Mouse (Mus musculus): ENCODE results near the gene Tecpr2. TPM values are rescaled to one million over a fixed set of nuclear protein-coding genes. Genes with fewer than 3 reads are reported as not detected.

The Tecpr2 gene
- polyA plus RNA-seq, 1 experiment = 4.2 TPM

DNA sequence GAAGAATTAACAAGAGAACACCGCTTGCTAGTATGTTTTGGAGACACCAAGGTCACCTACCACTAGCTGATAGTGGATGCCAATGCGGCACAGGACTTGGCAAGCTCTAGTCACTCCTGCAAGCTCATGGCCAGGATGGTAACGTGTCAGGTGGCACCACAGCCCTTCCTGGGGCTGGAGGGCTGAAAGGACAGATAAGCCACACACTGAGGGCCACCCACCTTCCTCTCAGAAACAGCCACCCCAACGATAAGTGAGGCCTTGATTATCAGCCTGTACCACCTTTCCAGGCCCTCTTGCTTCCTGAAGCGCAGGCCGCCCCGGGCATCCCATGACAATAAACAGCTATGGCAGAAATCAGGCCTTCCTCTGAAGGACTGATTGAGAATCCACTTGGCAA is 85.2 kb downstream of the Tecpr2 start:
- H3K4me2 ChIP-seq (ENCODE audit: low read depth) = no peak overlapping the region

DNA sequence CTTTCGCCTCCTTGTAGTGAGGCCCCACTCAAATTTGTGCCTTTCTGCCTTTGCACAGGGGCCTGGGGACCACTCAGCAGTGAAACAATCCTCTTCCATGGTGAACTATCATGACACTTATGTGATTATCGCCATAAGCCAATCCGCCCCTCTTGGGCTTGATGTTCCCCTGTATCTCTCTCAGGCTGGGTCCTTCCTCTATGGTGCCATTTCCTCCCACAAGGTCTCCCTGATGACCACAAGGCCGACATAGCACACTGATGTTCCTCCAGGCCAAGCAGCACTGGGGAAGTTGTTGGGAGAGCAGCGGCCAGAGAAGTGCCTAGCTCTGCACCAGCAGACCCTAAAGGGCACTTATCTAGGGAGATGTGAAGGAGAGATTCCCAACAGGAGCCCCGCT is 85.7 kb downstream of the Tecpr2 start:
- Histone ChIP-seq H3K79me2 (ENCODE audit: control insufficient read depth, insufficient read depth) (peaks cover 9% of the 10 kb centered on the region), H3K36me3 (ENCODE audit: control insufficient read depth, insufficient read depth) (peaks cover 5% of the 10 kb centered on the region), H3K27me3 (ENCODE audit: control insufficient read depth, insufficient read depth, insufficient read length) (no peaks in the 10 kb centered on the region), H3K4me2 (ENCODE audit: low read depth) (no peak overlapping the region), H3ac (ENCODE audit: control insufficient read depth, insufficient read length) (no peak overlapping the region), H3K4me3 (no peak overlapping the region)
- no peak for TF ChIP-seq MYOD1 (IDR thresholded peaks at IDR 0.05; ENCODE audit: control insufficient read depth in 1 of 3, insufficient read length in 2 of 3, low read depth in 2 of 3)
- no peak for TF ChIP-seq MAX (IDR thresholded peaks at IDR 0.05; ENCODE audit: low read depth)
- no peak for TF ChIP-seq USF1 (IDR thresholded peaks at IDR 0.05; ENCODE audit: low read depth)
- no peak for TF ChIP-seq POLR2AphosphoS2 (IDR thresholded peaks at IDR 0.05; ENCODE audit: insufficient read length, low read depth)
- TF ChIP-seq REST (IDR thresholded peaks at IDR 0.05; ENCODE audit: insufficient read depth, insufficient read length) = no peak
- TF ChIP-seq CEBPB (IDR thresholded peaks at IDR 0.05; ENCODE audit: insufficient read depth, poor library complexity, severe bottlenecking) = no peak
- no peak for TF ChIP-seq POLR2A (IDR thresholded peaks at IDR 0.05; ENCODE audit: insufficient read length, low read depth)
- no peak for TF ChIP-seq SRF (IDR thresholded peaks at IDR 0.05; ENCODE audit: control insufficient read depth, insufficient read length, low read depth)
- no peak for TF ChIP-seq TCF3 (IDR thresholded peaks at IDR 0.05; ENCODE audit: insufficient read length, low read depth)
- TF ChIP-seq TCF12 (IDR thresholded peaks at IDR 0.05; ENCODE audit: insufficient read depth, poor library complexity, severe bottlenecking) = no peak
- TF ChIP-seq E2F4 (IDR thresholded peaks at IDR 0.05; ENCODE audit: insufficient read depth) = no peak
- TF ChIP-seq MYOG (IDR thresholded peaks at IDR 0.05; ENCODE audit: control insufficient read depth in 1 of 3, insufficient read depth in 1 of 3, insufficient read length in 2 of 3, low read depth in 2 of 3) = no peak

More for the DNA sequence above, 85.2 kb downstream of the Tecpr2 start:
- Histone ChIP-seq H3ac (ENCODE audit: control insufficient read depth, insufficient read length) (no peak overlapping the region), H3K27me3 (ENCODE audit: control insufficient read depth, insufficient read depth, insufficient read length) (no peaks in the 10 kb centered on the region), H3K79me2 (ENCODE audit: control insufficient read depth, insufficient read depth) (peaks cover 9% of the 10 kb centered on the region), H3K36me3 (ENCODE audit: control insufficient read depth, insufficient read depth) (peaks cover 5% of the 10 kb centered on the region), H3K4me3 (no peak overlapping the region)
- TF ChIP-seq MAX (IDR thresholded peaks at IDR 0.05; ENCODE audit: low read depth) (no peak), MYOD1 (IDR thresholded peaks at IDR 0.05; ENCODE audit: control insufficient read depth in 1 of 3, insufficient read length in 2 of 3, low read depth in 2 of 3) (no peak), USF1 (IDR thresholded peaks at IDR 0.05; ENCODE audit: low read depth) (no peak), TCF12 (IDR thresholded peaks at IDR 0.05; ENCODE audit: insufficient read depth, poor library complexity, severe bottlenecking) (no peak), SRF (IDR thresholded peaks at IDR 0.05; ENCODE audit: control insufficient read depth, insufficient read length, low read depth) (no peak), E2F4 (IDR thresholded peaks at IDR 0.05; ENCODE audit: insufficient read depth) (no peak), POLR2A (IDR thresholded peaks at IDR 0.05; ENCODE audit: insufficient read length, low read depth) (no peak), MYOG (IDR thresholded peaks at IDR 0.05; ENCODE audit: control insufficient read depth in 1 of 3, insufficient read depth in 1 of 3, insufficient read length in 2 of 3, low read depth in 2 of 3) (no peak), TCF3 (IDR thresholded peaks at IDR 0.05; ENCODE audit: insufficient read length, low read depth) (no peak)

DNA sequence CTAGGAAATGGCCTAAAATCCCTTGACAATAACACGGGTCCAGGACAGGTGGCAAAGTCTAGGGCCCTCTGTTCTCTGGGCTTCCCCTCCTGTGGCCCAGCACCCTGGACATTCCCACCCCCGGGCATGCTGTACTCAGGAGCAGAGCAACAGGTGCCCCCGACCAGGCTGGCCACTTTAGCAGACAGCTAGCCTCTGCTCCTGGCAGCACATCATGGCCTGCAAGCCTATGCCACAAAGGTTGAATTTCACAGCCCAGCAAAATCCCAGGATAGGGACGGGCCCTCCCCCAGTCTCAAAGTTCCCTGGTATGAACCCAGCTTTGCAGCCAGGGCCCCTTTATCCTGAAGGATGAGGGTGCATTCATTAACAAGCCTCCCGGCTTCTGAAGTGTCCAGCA is 86.3 kb downstream of the Tecpr2 start:
- H3K79me2 ChIP-seq (ENCODE audit: control insufficient read depth, insufficient read depth) = peaks cover 9% of the 10 kb centered on the region
- H3K4me2 ChIP-seq (ENCODE audit: low read depth) = no peak overlapping the region
- no peak overlapping the region for H3ac ChIP-seq (ENCODE audit: control insufficient read depth, insufficient read length)
- TF ChIP-seq SRF (IDR thresholded peaks at IDR 0.05; ENCODE audit: control insufficient read depth, insufficient read length, low read depth) (no peak), MAX (IDR thresholded peaks at IDR 0.05; ENCODE audit: low read depth) (no peak), USF1 (IDR thresholded peaks at IDR 0.05; ENCODE audit: low read depth) (no peak), MYOD1 (IDR thresholded peaks at IDR 0.05; ENCODE audit: control insufficient read depth in 1 of 3, insufficient read length in 2 of 3, low read depth in 2 of 3) (peak in 1 of 3 experiments; percentile 62), CEBPB (IDR thresholded peaks at IDR 0.05; ENCODE audit: insufficient read depth, poor library complexity, severe bottlenecking) (no peak), E2F4 (IDR thresholded peaks at IDR 0.05; ENCODE audit: insufficient read depth) (no peak), POLR2AphosphoS2 (IDR thresholded peaks at IDR 0.05; ENCODE audit: insufficient read length, low read depth) (no peak), POLR2A (IDR thresholded peaks at IDR 0.05; ENCODE audit: insufficient read length, low read depth) (no peak), TCF3 (IDR thresholded peaks at IDR 0.05; ENCODE audit: insufficient read length, low read depth) (no peak), REST (IDR thresholded peaks at IDR 0.05; ENCODE audit: insufficient read depth, insufficient read length) (no peak), TCF12 (IDR thresholded peaks at IDR 0.05; ENCODE audit: insufficient read depth, poor library complexity, severe bottlenecking) (no peak), MYOG (IDR thresholded peaks at IDR 0.05; ENCODE audit: control insufficient read depth in 1 of 3, insufficient read depth in 1 of 3, insufficient read length in 2 of 3, low read depth in 2 of 3) (peak in 1 of 3 experiments; percentile 45)
- no peak overlapping the region for H3K4me3 ChIP-seq
- H3K36me3 ChIP-seq (ENCODE audit: control insufficient read depth, insufficient read depth) = peaks cover 5% of the 10 kb centered on the region
- H3K27me3 ChIP-seq (ENCODE audit: control insufficient read depth, insufficient read depth, insufficient read length) = no peaks in the 10 kb centered on the region

DNA sequence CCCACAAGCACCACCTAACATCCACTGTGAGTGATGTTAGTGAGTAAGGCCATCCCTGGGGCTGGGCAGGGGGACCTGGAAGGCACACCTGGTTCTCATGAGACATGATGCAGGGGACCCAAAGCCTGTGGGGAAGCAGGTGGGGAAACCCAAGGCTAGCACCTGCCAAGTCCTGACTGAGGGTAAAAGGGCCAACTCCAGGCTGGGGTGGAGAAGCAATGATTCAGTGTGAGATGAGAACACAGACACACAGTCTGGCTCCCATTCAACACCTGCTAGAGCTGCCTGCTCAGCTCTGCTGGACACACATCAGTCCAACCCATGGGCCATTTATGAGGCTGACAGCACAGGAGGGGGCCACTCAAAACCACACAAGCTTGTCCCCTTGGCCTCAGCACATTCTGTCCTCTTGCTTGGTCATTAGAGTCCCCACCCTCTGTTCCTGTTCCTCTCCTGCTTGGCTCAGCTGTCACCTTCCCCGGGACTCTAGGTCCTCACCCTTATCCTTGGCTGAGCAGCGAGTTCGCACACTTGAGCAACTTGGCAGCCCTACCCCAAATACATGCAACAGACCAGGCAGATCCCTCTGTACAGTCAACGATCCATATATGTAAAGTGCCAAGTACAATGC is 86.9 kb downstream of the Tecpr2 start:
- no peak overlapping the region for H3ac ChIP-seq (ENCODE audit: control insufficient read depth, insufficient read length)
- H3K27me3 ChIP-seq (ENCODE audit: control insufficient read depth, insufficient read depth, insufficient read length) = no peaks in the 10 kb centered on the region
- peaks cover 9% of the 10 kb centered on the region for H3K79me2 ChIP-seq (ENCODE audit: control insufficient read depth, insufficient read depth)
- no peak overlapping the region for H3K4me2 ChIP-seq (ENCODE audit: low read depth)
- no peak overlapping the region for H3K4me3 ChIP-seq
- H3K36me3 ChIP-seq (ENCODE audit: control insufficient read depth, insufficient read depth) = peaks cover 5% of the 10 kb centered on the region
- TF ChIP-seq USF1 (IDR thresholded peaks at IDR 0.05; ENCODE audit: low read depth) (no peak), MYOD1 (IDR thresholded peaks at IDR 0.05; ENCODE audit: control insufficient read depth in 1 of 3, insufficient read length in 2 of 3, low read depth in 2 of 3) (peak in 2 of 3 experiments; percentile 14 to 63), MYOG (IDR thresholded peaks at IDR 0.05; ENCODE audit: control insufficient read depth in 1 of 3, insufficient read depth in 1 of 3, insufficient read length in 2 of 3, low read depth in 2 of 3) (peak in 1 of 3 experiments; percentile 19), SRF (IDR thresholded peaks at IDR 0.05; ENCODE audit: control insufficient read depth, insufficient read length, low read depth) (no peak), POLR2A (IDR thresholded peaks at IDR 0.05; ENCODE audit: insufficient read length, low read depth) (no peak), REST (IDR thresholded peaks at IDR 0.05; ENCODE audit: insufficient read depth, insufficient read length) (no peak)
